Mouse (Mus musculus) layer of hippocampus, adult 9-10 months (tissue): ENCODE results near the gene AF067061.
"Not testable (repeated sequence)": the region's sequence is repeated elsewhere in the genome, so short reads cannot be mapped to it uniquely, and the experiment has no call there.

Experiments used
- DNase-seq: peaks from one replicate; pipeline ENCODE4 v3.0.0; 2022; ENCODE audit warnings: low spot score

Gene AF067061

GRCm38 (mm10) chr13:120262870-120263269 is at the start of gene AF067061:
AF067061 (plus strand) TSS chr13:120263114.
- not testable (repeated sequence) for DNase-seq

GRCm38 (mm10) chr13:120215847-120216246 is 47.1 kb upstream of the AF067061 start, which contains the start of gene Gm21762:
Gm21762 (minus strand) TSS chr13:120215947.
- DNase-seq: not testable (repeated sequence)

GRCm38 (mm10) chr13:120220922-120221321 is 42.0 kb upstream of the AF067061 start:
- DNase-seq: not testable (repeated sequence)

- DNase-seq: not testable (repeated sequence)
These were observed 39.8 kb upstream of the AF067061 start for GRCm38 (mm10) chr13:120223012-120223659.

- not testable (repeated sequence) for DNase-seq
These were observed 31.1 kb upstream of the AF067061 start for GRCm38 (mm10) chr13:120231798-120232197.

GRCm38 (mm10) chr13:120232447-120233049 is 30.4 kb upstream of the AF067061 start:
- not testable (repeated sequence) for DNase-seq

GRCm38 (mm10) chr13:120238811-120239210 is 24.1 kb upstream of the AF067061 start, which contains the start of gene Gm21731:
Gm21731 (plus strand) TSS chr13:120239111.
- not testable (repeated sequence) for DNase-seq

GRCm38 (mm10) chr13:120251208-120251924 is 11.5 kb upstream of the AF067061 start:
- not testable (repeated sequence) for DNase-seq

- not testable (repeated sequence) for DNase-seq
These were observed 3.9 kb upstream of the AF067061 start for GRCm38 (mm10) chr13:120258817-120259658.

- peak; percentile 1 for DNase-seq
These were observed 3.2 kb upstream of the AF067061 start for GRCm38 (mm10) chr13:120259718-120260117.

GRCm38 (mm10) chr13:120277837-120278236 is 14.9 kb downstream of the AF067061 start:
- DNase-seq: not testable (repeated sequence)

GRCm38 (mm10) chr13:120278784-120279183 is 15.9 kb downstream of the AF067061 start:
- DNase-seq: no peak

- DNase-seq: no peak
These were observed 36.5 kb downstream of the AF067061 start for GRCm38 (mm10) chr13:120299324-120299894.

GRCm38 (mm10) chr13:120299991-120300442 is 37.1 kb downstream of the AF067061 start, which contains the start of gene BC147527:
BC147527 (plus strand) TSS chr13:120300392.
- DNase-seq: no peak

GRCm38 (mm10) chr13:120300853-120301252 is 37.9 kb downstream of the AF067061 start:
- no peak for DNase-seq

- no peak for DNase-seq
These were observed 47.8 kb downstream of the AF067061 start for GRCm38 (mm10) chr13:120310749-120311148.

- no peak for DNase-seq
These were observed 50.7 kb downstream of the AF067061 start for GRCm38 (mm10) chr13:120313584-120313983.
